Comparison of ENCODE assay signal across 10 mouse cellular contexts in genomic region chr2:102901828-102902223, GRCm38 (mm10). TPM values are rescaled to one million over a fixed set of nuclear protein-coding genes. Genes with fewer than 3 reads are reported as not detected.
A peak's percentile ranks its signal among the peaks of the same experiment; 100 is the strongest.
DNase-seq lines count a peak whose midpoint lies in the region; ATAC-seq and TF ChIP-seq lines count a peak whose summit lies in the region.
"Had no signal": no experiment of that assay in that cellular context is flagged by ENCODE, and none has a peak within 500 bp of the region (broad histone marks: within the 10 kb centered on the region; RNA-seq: fewer than 3 reads in every experiment).

No protein-coding gene starts in this region.

- H3K4me3 ChIP-seq in kidney, embryonic 14.5 days (ENCODE audit: low read length) = peak overlapping the region; percentile 37
- H3K4me3 ChIP-seq in embryonic facial prominence, embryonic 10.5 days = peak overlapping the region; percentile 62
- H3K4me3 ChIP-seq in intestine, embryonic 14.5 days (ENCODE audit: low read depth, low read length) = peak overlapping the region; percentile 49
- peak overlapping the region; percentile 25; the same call in 1 of the 2 replicates for H3K4me3 ChIP-seq in midbrain, postnatal 0 days (ENCODE audit: low read depth, low read length)

- 21% methylated on average over 3 of the region's 3 CpGs for WGBS in kidney, embryonic 14.5 days
- 23% methylated on average over 3 of the region's 3 CpGs for WGBS in embryonic facial prominence, embryonic 10.5 days
- 30% methylated on average over 3 of the region's 3 CpGs for WGBS in intestine, embryonic 14.5 days
- WGBS in midbrain, postnatal 0 days = 22% methylated on average over 3 of the region's 3 CpGs

- H3K27ac ChIP-seq in kidney, embryonic 14.5 days (ENCODE audit: low read depth, low read length) = no peak overlapping the region
- H3K27ac ChIP-seq in embryonic facial prominence, embryonic 10.5 days (replicated peaks) = peak overlapping the region; percentile 72
- H3K27ac ChIP-seq in intestine, embryonic 14.5 days (ENCODE audit: low read depth) = no peak overlapping the region
- H3K27ac ChIP-seq in midbrain, postnatal 0 days (ENCODE audit: low read depth, low read length) = no peak overlapping the region

- no peaks in the 10 kb centered on the region for H3K36me3 ChIP-seq in kidney, embryonic 14.5 days (ENCODE audit: control insufficient read depth, insufficient read depth, low read length)
- H3K36me3 ChIP-seq in embryonic facial prominence, embryonic 10.5 days (replicated peaks) = no peaks in the 10 kb centered on the region
- H3K36me3 ChIP-seq in intestine, embryonic 14.5 days (ENCODE audit: control insufficient read depth, insufficient read depth, low read length) = no peaks in the 10 kb centered on the region
- no peaks in the 10 kb centered on the region for H3K36me3 ChIP-seq in midbrain, postnatal 0 days (ENCODE audit: insufficient read depth, low read length)

- H3K4me1 ChIP-seq in kidney, embryonic 14.5 days (ENCODE audit: control insufficient read depth, insufficient read depth, low read length) = no peaks in the 10 kb centered on the region
- H3K4me1 ChIP-seq in embryonic facial prominence, embryonic 10.5 days = peaks cover 14% of the 10 kb centered on the region
- H3K4me1 ChIP-seq in intestine, embryonic 14.5 days (replicated peaks; ENCODE audit: control insufficient read depth, insufficient read depth, low read length) = peaks cover 7% of the 10 kb centered on the region; the same call in 1 of the 2 replicates
- peaks cover 7% of the 10 kb centered on the region; the same call in 1 of the 2 replicates for H3K4me1 ChIP-seq in midbrain, postnatal 0 days (ENCODE audit: insufficient read depth, low read length)

- DNase-seq in kidney, postnatal 14 days = no peak
- no peak for DNase-seq in embryonic facial prominence, embryonic 10.5 days (ENCODE audit: low spot score)
- DNase-seq in intestine, embryonic 14.5 days (ENCODE audit: low spot score) = no peak
- DNase-seq in midbrain, postnatal 0 days (ENCODE audit: low spot score) = no peak
- DNase-seq in c-Kit-positive CD71-positive TER-119-positive erythroid progenitor cells, embryonic 14.5 days (ENCODE audit: low spot score) = no peak
- no peak for DNase-seq in embryo, embryonic 9.5 days (ENCODE audit: extremely low spot score)
- no peak for DNase-seq in urinary bladder, postnatal 25 days (ENCODE audit: low spot score)
- DNase-seq: cerebellum, adult 9-10 months had no signal

- TF ChIP-seq CTCF in midbrain, postnatal 0 days (IDR thresholded peaks at IDR 0.05) = no peak

- peak overlapping the region; percentile 35; the same call in 1 of the 2 replicates for H3K9ac ChIP-seq in kidney, embryonic 14.5 days (ENCODE audit: low read depth, low read length)
- H3K9ac ChIP-seq in intestine, embryonic 14.5 days (ENCODE audit: low read length) = peak overlapping the region; percentile 47; the same call in 1 of the 2 replicates
- no peak overlapping the region for H3K9ac ChIP-seq in midbrain, postnatal 0 days (replicated peaks; ENCODE audit: low read length, poor library complexity, severe bottlenecking)

- no peaks in the 10 kb centered on the region for H3K9me3 ChIP-seq in kidney, embryonic 14.5 days (ENCODE audit: control insufficient read depth, low read length)
- no peaks in the 10 kb centered on the region for H3K9me3 ChIP-seq in embryonic facial prominence, embryonic 10.5 days
- no peaks in the 10 kb centered on the region for H3K9me3 ChIP-seq in intestine, embryonic 14.5 days (ENCODE audit: control insufficient read depth, low read length)
- H3K9me3 ChIP-seq in midbrain, postnatal 0 days (ENCODE audit: low read length) = no peaks in the 10 kb centered on the region

- 0 out of 2 replicates have a peak, but pooled peaks have one; percentile 47 for ATAC-seq in kidney, embryonic 14.5 days (ENCODE audit: low FRiP score, low TSS enrichment)
- 0 out of 2 replicates have a peak, but pooled peaks have one; percentile 32 for ATAC-seq in intestine, embryonic 14.5 days (replicated peaks; ENCODE audit: low FRiP score, low TSS enrichment, low read depth)
- no peak for ATAC-seq in midbrain, postnatal 0 days (ENCODE audit: low FRiP score)

- peak overlapping the region; percentile 63 for H3K4me2 ChIP-seq in kidney, embryonic 14.5 days (replicated peaks; ENCODE audit: low read depth, low read length)
- H3K4me2 ChIP-seq in intestine, embryonic 14.5 days (ENCODE audit: low read length) = peak overlapping the region; percentile 82
- peak overlapping the region; percentile 53 for H3K4me2 ChIP-seq in midbrain, postnatal 0 days (ENCODE audit: low read depth, low read length, poor library complexity, severe bottlenecking)

- H3K27me3 ChIP-seq in kidney, embryonic 14.5 days (ENCODE audit: control insufficient read depth, insufficient read depth, low read length) = no peaks in the 10 kb centered on the region
- H3K27me3 ChIP-seq in embryonic facial prominence, embryonic 10.5 days (replicated peaks; ENCODE audit: low read depth, poor library complexity, severe bottlenecking) = peaks cover 43% of the 10 kb centered on the region
- H3K27me3 ChIP-seq in intestine, embryonic 14.5 days (replicated peaks; ENCODE audit: control insufficient read depth, insufficient read depth, low read length) = peaks cover 12% of the 10 kb centered on the region
- peaks cover 6% of the 10 kb centered on the region; the same call in 1 of the 2 replicates for H3K27me3 ChIP-seq in midbrain, postnatal 0 days (ENCODE audit: insufficient read depth, low read length)
- H3K27me3 ChIP-seq: Patski had no signal

RNA-seq across cellular contexts. Expression of gene Cd44, which starts 0.4 kb away (rescaled TPM):
- polyA plus RNA-seq in kidney, embryonic 14.5 days (2014; fragmentation: Nextera tagmentation; extraction: Ambion mirVana) = 3.2 and 4.0 TPM in 2 replicates
- 2.2 and 2.5 TPM in 2 replicates for polyA plus RNA-seq in embryonic facial prominence, embryonic 10.5 days (2016; fragmentation: Nextera tagmentation; extraction: Ambion mirVana)
- polyA plus RNA-seq in intestine, embryonic 14.5 days (2014; fragmentation: Nextera tagmentation; extraction: Ambion mirVana) = 13.7 and 17.1 TPM in 2 replicates
- 5.4 and 6.2 TPM in 2 replicates for total RNA-seq in midbrain, postnatal 0 days (2014; rRNA removed)
- polyA plus RNA-seq in midbrain, postnatal 0 days (2015; fragmentation: Nextera tagmentation; extraction: Ambion mirVana) = 2.9 and 3.4 TPM in 2 replicates
